Mouse (Mus musculus) embryonic facial prominence, embryonic 10.5 days (tissue): ENCODE data around the gene Olfr1195. TPM values are rescaled to one million over a fixed set of nuclear protein-coding genes. Genes with fewer than 3 reads are reported as not detected.
"Not testable (repeated sequence)": the region's sequence is repeated elsewhere in the genome, so short reads cannot be mapped to it uniquely, and the experiment has no call there.

Experiments
- DNase-seq: peaks from one replicate; pipeline ENCODE4 v3.0.0-alpha.2; 2017; ENCODE audit warnings: low spot score
- H3K27ac ChIP-seq: fragments of 300-500 bp; sonication (generic); replicated peaks from 2 replicates; pipeline ENCODE4 v1.5.1; 2016; ENCODE audit warnings: mild to moderate bottlenecking
- H3K27me3 ChIP-seq: fragments of 300-500 bp; sonication (generic); replicated peaks from 2 replicates; pipeline ENCODE4 v1.6.1; 2016; ENCODE audit warnings: low read depth, mild to moderate bottlenecking; ENCODE audit not compliant: poor library complexity, severe bottlenecking
- H3K36me3 ChIP-seq: fragments of 300-500 bp; sonication (generic); replicated peaks from 2 replicates; pipeline ENCODE4 v1.6.1; 2016; ENCODE audit warnings: mild to moderate bottlenecking, moderate library complexity
- H3K4me1 ChIP-seq: fragments of 300-500 bp; sonication (generic); 2 replicates; pipeline ENCODE4 v1.6.1; 2016
- H3K4me3 ChIP-seq: fragments of 300-500 bp; sonication (generic); 2 replicates; pipeline ENCODE4 v1.5.1; 2016; ENCODE audit warnings: mild to moderate bottlenecking, moderate library complexity
- H3K9me3 ChIP-seq: fragments of 300-500 bp; sonication (generic); 2 replicates; pipeline ENCODE4 v1.6.1; 2016; ENCODE audit warnings: mild to moderate bottlenecking
- WGBS: fragments of 180-500 bp; shearing (Covaris S2); methylation state at CpG from one replicate; pipeline ENCODE4 v1.1.7; 2016; 5-methylcytosine and 5-hydroxymethylcytosine counted together
- polyA plus RNA-seq: library from polyadenylated mRNA; unstranded; fragments of >200 nt; fragmentation: Nextera tagmentation; extraction: Ambion mirVana; gene quantifications from 2 replicates; pipeline ENCODE4 v1.2.1, GENCODE M21; 2016

Gene Olfr1195
- not detected in 2 replicates for polyA plus RNA-seq

GRCm38 (mm10) chr2:88689087-88689486 lies at the start of gene Olfr1195:
Gene Olfr1195, minus strand, starts transcription at chr2:88689187.
- Histone ChIP-seq H3K4me1 (no peaks in the 10 kb centered on the region), H3K4me3 (no peak within 1 kb of the TSS), H3K27me3 (no peaks in the 10 kb centered on the region), H3K9me3 (no peaks in the 10 kb centered on the region), H3K27ac (no peak within 1 kb of the TSS), H3K36me3 (no peaks in the 10 kb centered on the region)
- DNase-seq, result no peak

GRCm38 (mm10) chr2:88732266-88732665 lies 43.3 kb upstream of the Olfr1195 start, which contains the start of gene Olfr1197:
Gene Olfr1197, minus strand, starts transcription at chr2:88732366.
- Histone ChIP-seq H3K4me1 (no peaks in the 10 kb centered on the region), H3K9me3 (no peaks in the 10 kb centered on the region), H3K4me3 (no peak within 1 kb of the TSS), H3K36me3 (no peaks in the 10 kb centered on the region), H3K27me3 (no peaks in the 10 kb centered on the region), H3K27ac (no peak within 1 kb of the TSS)
- DNase-seq, result no peak
- WGBS, result 87% methylated on average over 1 of the region's 1 CpGs

GRCm38 (mm10) chr2:88704497-88704896 lies 15.5 kb upstream of the Olfr1195 start, which contains the start of gene Olfr1196:
Gene Olfr1196, minus strand, starts transcription at chr2:88704597.
- DNase-seq, result no peak
- Histone ChIP-seq H3K4me3 (no peak within 1 kb of the TSS), H3K27ac (no peak within 1 kb of the TSS), H3K9me3 (no peaks in the 10 kb centered on the region), H3K27me3 (no peaks in the 10 kb centered on the region), H3K36me3 (no peaks in the 10 kb centered on the region), H3K4me1 (no peaks in the 10 kb centered on the region)
- WGBS, result 87% methylated on average over 2 of the region's 2 CpGs

- not testable (repeated sequence) for H3K4me3 ChIP-seq, H3K27me3 ChIP-seq
Observed at GRCm38 (mm10) chr2:88675328-88675727, 13.7 kb downstream of the Olfr1195 start, which contains the start of gene Olfr1193. Gene Olfr1193, plus strand, starts transcription at chr2:88675628.

GRCm38 (mm10) chr2:88648209-88648608 lies 40.8 kb downstream of the Olfr1195 start, which contains the start of gene Olfr1192-ps1:
Gene Olfr1192-ps1, plus strand, starts transcription at chr2:88648509.
- H3K4me3 ChIP-seq, result no peak within 1 kb of the TSS
- H3K4me1 ChIP-seq, result no peaks in the 10 kb centered on the region
- no peaks in the 10 kb centered on the region for H3K9me3 ChIP-seq
- WGBS, result 44% methylated on average over 1 of the region's 1 CpGs
- H3K27me3 ChIP-seq, result no peaks in the 10 kb centered on the region
- DNase-seq, result no peak
- no peaks in the 10 kb centered on the region for H3K36me3 ChIP-seq
- H3K27ac ChIP-seq, result no peak within 1 kb of the TSS

More at GRCm38 (mm10) chr2:88675328-88675727, 13.7 kb downstream of the Olfr1195 start, which contains the start of gene Olfr1193:
- H3K27ac ChIP-seq, H3K4me1 ChIP-seq, DNase-seq, H3K36me3 ChIP-seq, H3K9me3 ChIP-seq: not testable (repeated sequence)

GRCm38 (mm10) chr2:88640242-88640641 lies 48.7 kb downstream of the Olfr1195 start, which contains the start of gene Olfr1191-ps1:
Gene Olfr1191-ps1, plus strand, starts transcription at chr2:88640542.
- not testable (repeated sequence) for DNase-seq, H3K36me3 ChIP-seq, H3K27ac ChIP-seq, H3K9me3 ChIP-seq, H3K4me3 ChIP-seq, H3K4me1 ChIP-seq, H3K27me3 ChIP-seq
- WGBS, result 86% methylated on average over 1 of the region's 1 CpGs

Other genes starting within 250 kb of the Olfr1195 start
- gene Gm13757, start 240.1 kb downstream of the Olfr1195 start, polyA plus RNA-seq, result not detected in 2 replicates
- gene Olfr1183, start 234.3 kb downstream of the Olfr1195 start, polyA plus RNA-seq, result not detected in 2 replicates
- not detected in 2 replicates for gene Olfr1184, start 205.6 kb downstream of the Olfr1195 start, polyA plus RNA-seq
- not detected in 2 replicates for gene Olfr1185-ps1, start 195.9 kb downstream of the Olfr1195 start, polyA plus RNA-seq
- gene Olfr1186, start 170.6 kb downstream of the Olfr1195 start, polyA plus RNA-seq, result not detected in 2 replicates
- gene Olfr1188, start 132.3 kb downstream of the Olfr1195 start, polyA plus RNA-seq, result not detected in 2 replicates
- not detected in 2 replicates for gene Olfr1189, start 102.7 kb downstream of the Olfr1195 start, polyA plus RNA-seq
- not detected in 2 replicates for gene Olfr1191-ps1, start 48.6 kb downstream of the Olfr1195 start, polyA plus RNA-seq
- gene Olfr1192-ps1, start 40.7 kb downstream of the Olfr1195 start, polyA plus RNA-seq, result not detected in 2 replicates
- not detected in 2 replicates for gene Olfr1193, start 13.6 kb downstream of the Olfr1195 start, polyA plus RNA-seq
- gene Olfr1196, start 15.4 kb upstream of the Olfr1195 start, polyA plus RNA-seq, result not detected in 2 replicates
- not detected in 2 replicates for gene Olfr1197, start 43.2 kb upstream of the Olfr1195 start, polyA plus RNA-seq
- not detected in 2 replicates for gene Olfr1198, start 62.2 kb upstream of the Olfr1195 start, polyA plus RNA-seq
- gene Olfr1199, start 71.3 kb upstream of the Olfr1195 start, polyA plus RNA-seq, result not detected in 2 replicates
- not detected in 2 replicates for gene Olfr1200, start 81.3 kb upstream of the Olfr1195 start, polyA plus RNA-seq
- gene Olfr1201, start 103.8 kb upstream of the Olfr1195 start, polyA plus RNA-seq, result not detected in 2 replicates
- 0.04 TPM in 1 of 2 replicates, not detected in the other for gene Olfr1202, start 125.3 kb upstream of the Olfr1195 start, polyA plus RNA-seq
- not detected in 2 replicates for gene Olfr1205, start 140.6 kb upstream of the Olfr1195 start, polyA plus RNA-seq
- gene Olfr1204, start 160.1 kb upstream of the Olfr1195 start, polyA plus RNA-seq, result not detected in 2 replicates
- not detected in 2 replicates for gene Olfr1206, start 174.0 kb upstream of the Olfr1195 start, polyA plus RNA-seq
- gene Olfr1208, start 213.1 kb upstream of the Olfr1195 start, polyA plus RNA-seq, result not detected in 2 replicates
- not detected in 2 replicates for gene Olfr1209, start 226.0 kb upstream of the Olfr1195 start, polyA plus RNA-seq
- not detected in 2 replicates for gene Olfr1211, start 248.9 kb upstream of the Olfr1195 start, polyA plus RNA-seq